Mouse (Mus musculus) thymus, adult 2 months (tissue): ENCODE data around the gene Zpld1. TPM values are rescaled to one million over a fixed set of nuclear protein-coding genes. Genes with fewer than 3 reads are reported as not detected.

Source experiments
- DNase-seq: peaks from one replicate; pipeline ENCODE4 v3.0.0; 2021
- H3K27ac ChIP-seq: fragments of 200-500 bp; 2 replicates; pipeline ENCODE4 v1.5.1; 2012; ENCODE audit warnings: low read length, control low read depth; ENCODE audit not compliant: control insufficient read depth, insufficient read depth
- H3K27me3 ChIP-seq: fragments of 200-500 bp; 2 replicates; pipeline ENCODE4 v1.6.1; 2012; ENCODE audit warnings: mild to moderate bottlenecking, low read length, moderate library complexity, mixed read lengths; ENCODE audit not compliant: control insufficient read depth, insufficient read depth
- H3K36me3 ChIP-seq: fragments of 200-500 bp; 2 replicates; pipeline ENCODE4 v1.6.1; 2012; ENCODE audit warnings: mild to moderate bottlenecking, low read length, moderate library complexity; ENCODE audit not compliant: control insufficient read depth, insufficient read depth
- H3K4me1 ChIP-seq: fragments of 200-500 bp; replicated peaks from 2 replicates; pipeline ENCODE4 v1.6.1; 2012; ENCODE audit warnings: low read length; ENCODE audit not compliant: control insufficient read depth, insufficient read depth
- H3K4me3 ChIP-seq: fragments of 200-500 bp; 2 replicates; pipeline ENCODE4 v1.5.1; 2012; ENCODE audit warnings: mild to moderate bottlenecking, low read length, control low read depth, moderate library complexity; ENCODE audit not compliant: control insufficient read depth, insufficient read depth
- CTCF ChIP-seq: fragments of 200-500 bp; IDR thresholded peaks from 2 replicates; pipeline ENCODE4 v1.5.1; 2012; ENCODE audit warnings: mild to moderate bottlenecking, control low read depth, low read length, moderate library complexity, borderline replicate concordance; ENCODE audit not compliant: control insufficient read depth, poor library complexity, insufficient read depth; ENCODE audit errors: extremely low read depth
- POLR2A ChIP-seq: fragments of 200-500 bp; IDR thresholded peaks from 2 replicates; pipeline ENCODE4 v1.6.1; 2012; ENCODE audit warnings: mild to moderate bottlenecking, low read length, control low read depth, moderate library complexity; ENCODE audit not compliant: control insufficient read depth, poor library complexity, insufficient read depth; ENCODE audit errors: extremely low read depth
- WGBS: fragments of 180-500 bp; shearing (Covaris S2); methylation state at CpG from one replicate; pipeline ENCODE4 v1.1.7; 2018; 5-methylcytosine and 5-hydroxymethylcytosine counted together
- polyA plus RNA-seq: library from polyadenylated mRNA; depleted of rRNA; stranded (reverse); fragments of >200 nt; gene quantifications from 2 replicates; pipeline ENCODE4 v1.2.3, GENCODE M21; 2012

Gene Zpld1
- polyA plus RNA-seq, 1 experiment: not detected

DNA sequence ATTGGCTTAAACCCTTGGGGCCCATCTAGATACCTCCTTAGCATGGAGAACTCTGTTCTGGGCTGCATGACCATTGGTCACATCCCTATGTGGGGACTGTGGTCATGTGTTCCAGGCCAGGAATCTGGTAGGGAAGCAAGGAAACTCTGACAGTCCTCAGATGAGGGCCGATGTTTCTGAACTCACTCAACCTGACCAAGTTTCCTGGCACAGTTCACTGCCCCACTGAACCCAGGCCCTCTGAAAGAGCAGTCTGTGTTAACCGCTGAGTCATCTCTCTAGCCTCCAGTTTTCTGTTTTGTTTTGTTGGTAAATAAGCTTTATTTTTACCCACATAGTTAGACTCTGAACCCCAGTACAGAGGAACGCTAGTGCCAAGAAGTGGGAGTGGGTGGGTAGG is 20.3 kb downstream of the Zpld1 start:
- no peak for TF ChIP-seq CTCF
- no peak for TF ChIP-seq POLR2A
- no peak for DNase-seq
- Histone ChIP-seq H3K4me3 (no peak overlapping the region), H3K4me1 (no peaks in the 10 kb centered on the region), H3K27me3 (no peaks in the 10 kb centered on the region), H3K27ac (no peak overlapping the region), H3K36me3 (no peaks in the 10 kb centered on the region)
- 94% methylated on average over 3 of the region's 3 CpGs for WGBS

- H3K4me1 ChIP-seq: no peaks in the 10 kb centered on the region
- no peaks in the 10 kb centered on the region for H3K27me3 ChIP-seq
- 84% methylated on average over 4 of the region's 4 CpGs for WGBS
- H3K36me3 ChIP-seq: no peaks in the 10 kb centered on the region
- H3K27ac ChIP-seq: no peak overlapping the region
- H3K4me3 ChIP-seq: no peak overlapping the region
- DNase-seq: no peak
- no peak for TF ChIP-seq CTCF
- TF ChIP-seq POLR2A: no peak
These were observed 32.5 kb downstream of the Zpld1 start for GRCm38 (mm10) chr16:55265281-55265680.

- no peak for TF ChIP-seq POLR2A
- no peak for TF ChIP-seq CTCF
- Histone ChIP-seq H3K4me1 (no peaks in the 10 kb centered on the region), H3K27ac (no peak overlapping the region), H3K36me3 (no peaks in the 10 kb centered on the region), H3K27me3 (no peaks in the 10 kb centered on the region), H3K4me3 (no peak overlapping the region)
- no peak for DNase-seq
- 78% methylated on average over 7 of the region's 7 CpGs for WGBS
These were observed 36.8 kb downstream of the Zpld1 start for GRCm38 (mm10) chr16:55260862-55261574.

DNA sequence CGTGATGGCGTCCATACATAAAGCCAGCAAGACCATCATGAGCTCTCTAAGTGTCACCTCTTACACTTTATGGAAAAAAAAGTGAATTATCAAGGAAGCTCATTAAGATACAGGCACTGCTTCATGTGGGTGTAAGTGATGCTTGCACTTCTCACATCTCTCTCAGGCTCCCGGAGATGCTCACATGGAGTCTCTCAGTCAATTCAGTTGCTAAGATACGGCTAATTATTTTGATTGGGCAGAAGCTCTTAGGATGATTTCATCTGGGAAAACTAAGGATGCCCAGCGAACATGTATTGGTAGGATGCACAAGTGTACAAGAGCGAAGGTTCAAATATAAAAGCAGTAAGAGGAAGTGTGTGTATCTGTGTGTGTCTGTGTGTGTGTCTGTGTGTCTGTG is 38.1 kb downstream of the Zpld1 start:
- DNase-seq: no peak
- TF ChIP-seq CTCF (no peak), POLR2A (no peak)
- no peaks in the 10 kb centered on the region for H3K27me3 ChIP-seq
- no peaks in the 10 kb centered on the region for H3K36me3 ChIP-seq
- 94% methylated on average over 6 of the region's 6 CpGs for WGBS
- H3K4me1 ChIP-seq: no peaks in the 10 kb centered on the region
- H3K4me3 ChIP-seq: no peak overlapping the region
- H3K27ac ChIP-seq: no peak overlapping the region

GRCm38 (mm10) chr16:55240996-55241395 is 56.8 kb downstream of the Zpld1 start:
- H3K36me3 ChIP-seq: no peaks in the 10 kb centered on the region
- H3K4me1 ChIP-seq: no peaks in the 10 kb centered on the region
- DNase-seq: no peak
- H3K27ac ChIP-seq: no peak overlapping the region
- WGBS: 86% methylated on average over 2 of the region's 2 CpGs
- no peaks in the 10 kb centered on the region for H3K27me3 ChIP-seq
- TF ChIP-seq CTCF (no peak), POLR2A (no peak)
- no peak overlapping the region for H3K4me3 ChIP-seq

DNA sequence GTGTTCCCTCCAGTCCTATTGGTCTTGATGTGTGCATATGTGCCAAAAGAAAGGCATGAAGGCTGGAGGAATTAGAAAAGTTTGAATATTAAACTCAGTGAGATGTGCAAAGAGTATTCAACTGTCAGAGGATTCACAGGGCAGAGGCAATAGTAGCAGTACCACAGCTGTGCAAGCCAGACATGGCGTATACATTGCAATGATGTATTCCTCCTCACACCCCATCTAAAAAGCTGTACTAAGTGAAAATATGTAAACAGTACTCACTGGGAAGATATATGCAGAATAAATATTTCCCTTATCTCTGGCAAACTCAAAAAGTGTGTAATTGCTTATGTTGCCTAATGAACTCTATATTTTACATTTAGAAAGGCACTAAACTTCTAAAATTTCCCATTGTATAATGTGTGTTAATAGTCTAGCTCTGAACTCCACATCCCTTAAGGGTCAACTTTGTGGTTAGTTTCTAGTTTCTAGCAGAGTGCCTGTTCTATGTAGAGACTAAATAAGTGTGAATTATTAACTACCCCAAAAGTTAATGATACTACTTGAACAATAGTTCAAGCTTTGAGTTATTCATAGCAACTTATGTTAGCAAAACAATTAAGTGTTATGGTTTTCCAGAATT is 68.7 kb downstream of the Zpld1 start:
- H3K27me3 ChIP-seq: no peaks in the 10 kb centered on the region
- H3K4me3 ChIP-seq: no peak overlapping the region
- no peak overlapping the region for H3K27ac ChIP-seq
- no peak for TF ChIP-seq POLR2A
- TF ChIP-seq CTCF: no peak
- H3K4me1 ChIP-seq: no peaks in the 10 kb centered on the region
- 93% methylated on average over 1 of the region's 1 CpGs for WGBS
- no peaks in the 10 kb centered on the region for H3K36me3 ChIP-seq
- DNase-seq: no peak
